Mouse (Mus musculus): ENCODE measurements around the gene Jtb.

DNA sequence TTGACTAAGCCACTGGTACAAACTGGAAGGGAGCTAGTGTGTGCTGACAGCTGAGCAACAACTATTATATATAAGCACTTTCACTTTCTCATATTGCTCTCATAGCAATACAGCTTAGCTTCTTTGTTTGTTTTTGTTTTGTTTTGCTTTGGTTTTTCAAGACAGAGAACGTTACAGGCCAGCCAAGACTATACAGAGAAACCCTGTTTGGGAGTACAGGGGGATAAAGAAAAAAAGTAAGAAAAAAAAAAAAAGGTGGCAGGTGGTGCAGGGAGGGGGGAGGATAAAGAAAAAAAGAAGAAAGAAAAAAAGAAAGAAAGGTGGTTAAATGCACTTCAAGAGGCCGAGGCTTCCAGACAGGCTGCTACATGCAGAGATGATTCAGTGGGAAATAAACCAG, 14.0 kb downstream of the Jtb start:
- TF ChIP-seq CTCF (IDR thresholded peaks at IDR 0.05; ENCODE audit: low read depth) = no peak
- TF ChIP-seq EP300 (IDR thresholded peaks at IDR 0.05; ENCODE audit: low read depth) = no peak
